In the genomic region with DNA sequence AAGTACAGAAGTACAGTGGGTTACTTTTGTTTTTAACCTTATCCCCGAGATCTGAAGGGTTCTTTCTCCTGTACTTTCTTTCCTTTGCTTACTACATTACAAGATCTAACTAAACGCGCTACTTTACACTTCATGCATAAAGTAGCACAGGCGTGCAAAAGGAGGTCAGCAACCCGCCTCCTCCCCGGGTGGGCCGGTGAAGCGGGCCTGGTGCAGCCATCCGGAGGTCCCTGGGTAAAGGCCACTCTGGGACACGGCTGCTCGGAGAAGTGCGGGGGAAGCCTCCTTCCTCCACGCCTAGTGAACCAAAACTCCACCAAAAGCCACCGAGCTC, we compare ENCODE assay signal across 8 mouse cellular contexts. TPM values are rescaled to one million over a fixed set of nuclear protein-coding genes. Genes with fewer than 3 reads are reported as not detected.
DNase-seq lines count a peak whose midpoint lies in the region; ATAC-seq and TF ChIP-seq lines count a peak whose summit lies in the region.

No protein-coding gene starts in this region.

- H3K4me3 ChIP-seq in kidney, postnatal 0 days (replicated peaks; ENCODE audit: low read depth, low read length) = peak overlapping the region; percentile 93
- peak overlapping the region; percentile 89 for H3K4me3 ChIP-seq in cortical plate, adult 2 months (ENCODE audit: insufficient read depth, low read length)
- H3K4me3 ChIP-seq in hindbrain, postnatal 0 days (ENCODE audit: low read length) = peak overlapping the region; percentile 85
- peak overlapping the region; percentile 87 for H3K4me3 ChIP-seq in midbrain, postnatal 0 days (ENCODE audit: low read depth, low read length)

- peak; percentile 91 for DNase-seq in kidney, postnatal 0 days (ENCODE audit: low spot score)
- no peak for DNase-seq in kidney, postnatal 36 days
- DNase-seq in hindbrain, postnatal 0 days (ENCODE audit: low spot score) = no peak
- no peak for DNase-seq in midbrain, postnatal 0 days (ENCODE audit: low spot score)
- no peak for DNase-seq in urinary bladder, postnatal 4 days (ENCODE audit: low spot score in 2 of 2)
- no peak for DNase-seq in right cerebral cortex, adult 2 months (ENCODE audit: low spot score in 2 of 2)
- no peak for DNase-seq in adrenal gland, adult 8-10 months

- 0 out of 2 replicates have a peak, but pooled peaks cover 6% of the 10 kb centered on the region for H3K4me1 ChIP-seq in kidney, postnatal 0 days (replicated peaks; ENCODE audit: insufficient read depth, low read length)
- peaks cover 2% of the 10 kb centered on the region; the same call in 1 of the 2 replicates for H3K4me1 ChIP-seq in cortical plate, adult 2 months (ENCODE audit: control insufficient read depth, insufficient read depth, low read length)
- peaks cover 3% of the 10 kb centered on the region; the same call in 1 of the 2 replicates for H3K4me1 ChIP-seq in hindbrain, postnatal 0 days (ENCODE audit: insufficient read depth, low read length)
- no peaks in the 10 kb centered on the region; the same call in 1 of the 2 replicates for H3K4me1 ChIP-seq in midbrain, postnatal 0 days (ENCODE audit: insufficient read depth, low read length)

- H3K9me3 ChIP-seq in kidney, postnatal 0 days (replicated peaks; ENCODE audit: low read length) = no peaks in the 10 kb centered on the region
- H3K9me3 ChIP-seq in hindbrain, postnatal 0 days (ENCODE audit: low read length) = no peaks in the 10 kb centered on the region
- H3K9me3 ChIP-seq in midbrain, postnatal 0 days (ENCODE audit: low read length) = no peaks in the 10 kb centered on the region

- peak overlapping the region; percentile 96 for H3K27ac ChIP-seq in kidney, postnatal 0 days
- peak overlapping the region; percentile 100 for H3K27ac ChIP-seq in cortical plate, adult 2 months (ENCODE audit: insufficient read depth, low read length)
- peak overlapping the region; percentile 96 for H3K27ac ChIP-seq in hindbrain, postnatal 0 days
- H3K27ac ChIP-seq in midbrain, postnatal 0 days (ENCODE audit: low read depth, low read length) = peak overlapping the region; percentile 93

- peak overlapping the region; percentile 78 for H3K4me2 ChIP-seq in kidney, postnatal 0 days (ENCODE audit: low read length)
- H3K4me2 ChIP-seq in hindbrain, postnatal 0 days (ENCODE audit: low read depth, low read length) = peak overlapping the region; percentile 76
- peak overlapping the region; percentile 79 for H3K4me2 ChIP-seq in midbrain, postnatal 0 days (ENCODE audit: low read depth, low read length, poor library complexity, severe bottlenecking)

- TF ChIP-seq CTCF in kidney, postnatal 0 days (IDR thresholded peaks at IDR 0.05; ENCODE audit: low read depth) = no peak
- TF ChIP-seq CTCF in cortical plate, adult 2 months (IDR thresholded peaks at IDR 0.05; ENCODE audit: extremely low read depth, insufficient read depth, low read length) = no peak
- TF ChIP-seq CTCF in hindbrain, postnatal 0 days (IDR thresholded peaks at IDR 0.05; ENCODE audit: low read depth) = no peak
- no peak for TF ChIP-seq CTCF in midbrain, postnatal 0 days (IDR thresholded peaks at IDR 0.05)

- no peak; the same call in 1 of the 2 replicates for TF ChIP-seq POLR2A in cortical plate, adult 2 months (IDR thresholded peaks at IDR 0.05; ENCODE audit: extremely low read depth, insufficient read depth, low read length)

- no peaks in the 10 kb centered on the region for H3K27me3 ChIP-seq in kidney, postnatal 0 days (ENCODE audit: insufficient read depth, low read length)
- H3K27me3 ChIP-seq in hindbrain, postnatal 0 days (ENCODE audit: insufficient read depth, low read length) = no peaks in the 10 kb centered on the region
- H3K27me3 ChIP-seq in midbrain, postnatal 0 days (ENCODE audit: insufficient read depth, low read length) = no peaks in the 10 kb centered on the region

- 1% methylated on average over 14 of the region's 14 CpGs for WGBS in kidney, postnatal 0 days
- under 1% methylated on average over 14 of the region's 14 CpGs for WGBS in hindbrain, postnatal 0 days
- WGBS in midbrain, postnatal 0 days = 3% methylated on average over 14 of the region's 14 CpGs

- ATAC-seq in kidney, postnatal 0 days (replicated peaks; ENCODE audit: low FRiP score, low read depth) = peak; percentile 98; the same call in 1 of the 2 replicates
- ATAC-seq in hindbrain, postnatal 0 days = no peak; the same call in 1 of the 2 replicates
- no peak for ATAC-seq in midbrain, postnatal 0 days (ENCODE audit: low FRiP score)

- H3K36me3 ChIP-seq in kidney, postnatal 0 days (ENCODE audit: insufficient read depth, low read length) = no peaks in the 10 kb centered on the region
- no peaks in the 10 kb centered on the region for H3K36me3 ChIP-seq in hindbrain, postnatal 0 days (ENCODE audit: insufficient read depth, low read length)
- no peaks in the 10 kb centered on the region for H3K36me3 ChIP-seq in midbrain, postnatal 0 days (ENCODE audit: insufficient read depth, low read length)

- peak overlapping the region; percentile 93 for H3K9ac ChIP-seq in kidney, postnatal 0 days (ENCODE audit: low read depth, low read length)
- H3K9ac ChIP-seq in hindbrain, postnatal 0 days (replicated peaks; ENCODE audit: low read length) = peak overlapping the region; percentile 85
- peak overlapping the region; percentile 88 for H3K9ac ChIP-seq in midbrain, postnatal 0 days (replicated peaks; ENCODE audit: low read length, poor library complexity, severe bottlenecking)

RNA-seq across cellular contexts. Expression of a gene that starts 0.3 kb away (rescaled TPM):
- 4.5 and 5.9 TPM in 2 replicates for polyA plus RNA-seq in kidney, postnatal 0 days (2015; fragmentation: Nextera tagmentation; extraction: Ambion mirVana)
- 8.0 and 8.3 TPM in 2 replicates for polyA plus RNA-seq in cortical plate, adult 2 months (2012; rRNA removed)
- total RNA-seq in hindbrain, postnatal 0 days (2014; rRNA removed) = 17.0 and 28.0 TPM in 2 replicates
- polyA plus RNA-seq in hindbrain, postnatal 0 days (2015; fragmentation: Nextera tagmentation; extraction: Ambion mirVana) = 4.8 and 5.2 TPM in 2 replicates
- total RNA-seq in midbrain, postnatal 0 days (2014; rRNA removed) = 23.2 and 24.9 TPM in 2 replicates
- 3.6 and 4.1 TPM in 2 replicates for polyA plus RNA-seq in midbrain, postnatal 0 days (2015; fragmentation: Nextera tagmentation; extraction: Ambion mirVana)
- total RNA-seq in adrenal gland, adult 8-10 months (2022) = 10 to 100 TPM; 26.2 to 37.3 (median 28.5) TPM

RNA-seq across cellular contexts. Expression of a gene that starts 34.3 kb away (rescaled TPM):
- polyA plus RNA-seq in kidney, postnatal 0 days (2015; fragmentation: Nextera tagmentation; extraction: Ambion mirVana) = 0.69 and 1.2 TPM in 2 replicates
- 1.3 and 1.5 TPM in 2 replicates for polyA plus RNA-seq in cortical plate, adult 2 months (2012; rRNA removed)
- 2.5 and 6.2 TPM in 2 replicates for total RNA-seq in hindbrain, postnatal 0 days (2014; rRNA removed)
- 3.0 and 3.4 TPM in 2 replicates for polyA plus RNA-seq in hindbrain, postnatal 0 days (2015; fragmentation: Nextera tagmentation; extraction: Ambion mirVana)
- total RNA-seq in midbrain, postnatal 0 days (2014; rRNA removed) = 0.33 and 1.1 TPM in 2 replicates
- polyA plus RNA-seq in midbrain, postnatal 0 days (2015; fragmentation: Nextera tagmentation; extraction: Ambion mirVana) = 1.7 and 2.8 TPM in 2 replicates
- under 1 TPM in 1 of 4 experiments, not detected in 3; 0.35 TPM for total RNA-seq in adrenal gland, adult 8-10 months (2022)
